Mouse (Mus musculus) limb, embryonic 14.5 days (tissue): Measurements from ENCODE around the gene Tmem38b. TPM values are rescaled to one million over a fixed set of nuclear protein-coding genes. Genes with fewer than 3 reads are reported as not detected.

Experiments
- ATAC-seq: fragments of 200-750 bp; cut with Nextera tagmentation; 2 replicates; pipeline ENCODE4 v1.8.0; 2017; ENCODE audit warnings: low read depth, moderate number of reproducible peaks, moderate TSS enrichment; ENCODE audit not compliant: low FRiP score
- DNase-seq: peaks from one replicate; pipeline ENCODE4 v3.0.0-alpha.2; 2015; ENCODE audit warnings: low spot score
- H3K27ac ChIP-seq: fragments of 300-500 bp; sonication (generic); replicated peaks from 2 replicates; pipeline ENCODE4 v1.5.1; 2014; ENCODE audit warnings: low read depth, mild to moderate bottlenecking, low read length, moderate library complexity, mixed read lengths
- H3K27me3 ChIP-seq: fragments of 300-500 bp; sonication (generic); 2 replicates; pipeline ENCODE4 v1.6.1; 2014; ENCODE audit warnings: low read length, mixed read lengths; ENCODE audit not compliant: control insufficient read depth, insufficient read depth
- H3K36me3 ChIP-seq: fragments of 300-500 bp; sonication (generic); 2 replicates; pipeline ENCODE4 v1.6.1; 2014; ENCODE audit warnings: mild to moderate bottlenecking, low read length, moderate library complexity, mixed read lengths; ENCODE audit not compliant: control insufficient read depth, insufficient read depth
- H3K4me1 ChIP-seq: fragments of 300-500 bp; sonication (generic); 2 replicates; pipeline ENCODE4 v1.6.1; 2014; ENCODE audit warnings: antibody characterized with exemption, low read length, mixed read lengths; ENCODE audit not compliant: control insufficient read depth, insufficient read depth
- H3K4me2 ChIP-seq: fragments of 300-500 bp; sonication (generic); replicated peaks from 2 replicates; pipeline ENCODE4 v1.6.1; 2014; ENCODE audit warnings: low read depth, mild to moderate bottlenecking, low read length, moderate library complexity; ENCODE audit not compliant: severe bottlenecking
- H3K4me3 ChIP-seq: fragments of 300-500 bp; sonication (generic); replicated peaks from 2 replicates; pipeline ENCODE4 v1.5.1; 2014; ENCODE audit warnings: low read length
- H3K9ac ChIP-seq: fragments of 300-500 bp; sonication (generic); 2 replicates; pipeline ENCODE4 v1.6.1; 2014; ENCODE audit warnings: mild to moderate bottlenecking, low read depth, low read length, moderate library complexity; ENCODE audit not compliant: severe bottlenecking
- H3K9me3 ChIP-seq: fragments of 300-500 bp; sonication (generic); 2 replicates; pipeline ENCODE4 v1.6.1; 2016; ENCODE audit warnings: low read length; ENCODE audit not compliant: control insufficient read depth
- POLR2A ChIP-seq: fragments of 200-500 bp; IDR thresholded peaks from 2 replicates; pipeline ENCODE4 v1.8.0; 2012; ENCODE audit warnings: inconsistent platforms, mild to moderate bottlenecking, moderate library complexity, borderline replicate concordance; ENCODE audit not compliant: insufficient read depth, insufficient read length; ENCODE audit errors: extremely low read depth
- WGBS: fragments of 180-500 bp; shearing (Covaris S2); extraction: QIAGEN DNeasy Blood & Tissue Kit; methylation state at CpG from one replicate; pipeline ENCODE4 v1.1.7; 2014; 5-methylcytosine and 5-hydroxymethylcytosine counted together
- polyA plus RNA-seq, 2 experiments: library from polyadenylated mRNA; depleted of rRNA in 1 of 2; stranded (reverse) in 1 of 2; unstranded in 1 of 2; fragments of >200 nt; fragmentation: Nextera tagmentation in 1 of 2; extraction: Ambion mirVana in 1 of 2; gene quantifications; 2 replicates each; pipeline versions ENCODE4 v1.2.1 to v1.2.3; 2012 to 2014

Gene Tmem38b
- polyA plus RNA-seq (2012; rRNA removed): 7.1 and 8.0 TPM in 2 replicates
- polyA plus RNA-seq (2014; fragmentation: Nextera tagmentation; extraction: Ambion mirVana): 11.0 and 12.6 TPM in 2 replicates

- peaks cover 8% of the 10 kb centered on the region; the same call in 1 of the 2 replicates for H3K4me1 ChIP-seq
- H3K4me2 ChIP-seq: peak within 1 kb of the TSS; percentile 73
- no peaks in the 10 kb centered on the region for H3K27me3 ChIP-seq
- WGBS: under 1% methylated on average over 40 of the region's 55 CpGs
- peak; percentile 65 for DNase-seq
- H3K4me3 ChIP-seq: peak within 1 kb of the TSS; percentile 83
- H3K36me3 ChIP-seq: no peaks in the 10 kb centered on the region
- peak; percentile 90 for ATAC-seq
- H3K9ac ChIP-seq: peak within 1 kb of the TSS; percentile 72
- H3K9me3 ChIP-seq: no peaks in the 10 kb centered on the region
- no peak within 1 kb of the TSS for H3K27ac ChIP-seq
- peak; percentile 73; the same call in 1 of the 2 replicates for TF ChIP-seq POLR2A
Observed at GRCm38 (mm10) chr4:53825821-53826605, at the start of gene Tmem38b. TSS of gene Tmem38b (plus strand) at chr4:53826045.

GRCm38 (mm10) chr4:53781396-53781795, 44.4 kb upstream of the Tmem38b start:
- peaks cover 7% of the 10 kb centered on the region; the same call in 1 of the 2 replicates for H3K4me1 ChIP-seq
- H3K9me3 ChIP-seq: no peaks in the 10 kb centered on the region
- peaks cover 10% of the 10 kb centered on the region for H3K27me3 ChIP-seq
- no peak overlapping the region for H3K27ac ChIP-seq
- ATAC-seq (no peak), DNase-seq (no peak)
- no peak overlapping the region for H3K9ac ChIP-seq
- no peak for TF ChIP-seq POLR2A
- 48% methylated on average over 4 of the region's 4 CpGs for WGBS
- no peak overlapping the region for H3K4me3 ChIP-seq
- no peaks in the 10 kb centered on the region for H3K36me3 ChIP-seq
- no peak overlapping the region for H3K4me2 ChIP-seq

GRCm38 (mm10) chr4:53782216-53783070, 43.4 kb upstream of the Tmem38b start:
- Histone ChIP-seq H3K4me2 (no peak overlapping the region), H3K4me1 (peaks cover 7% of the 10 kb centered on the region; the same call in 1 of the 2 replicates), H3K4me3 (no peak overlapping the region), H3K27me3 (peaks cover 4% of the 10 kb centered on the region), H3K27ac (no peak overlapping the region), H3K9ac (no peak overlapping the region), H3K9me3 (no peaks in the 10 kb centered on the region), H3K36me3 (no peaks in the 10 kb centered on the region)
- ATAC-seq (no peak), DNase-seq (no peak)
- no peak for TF ChIP-seq POLR2A
- 27% methylated on average over 14 of the region's 14 CpGs for WGBS

DNA sequence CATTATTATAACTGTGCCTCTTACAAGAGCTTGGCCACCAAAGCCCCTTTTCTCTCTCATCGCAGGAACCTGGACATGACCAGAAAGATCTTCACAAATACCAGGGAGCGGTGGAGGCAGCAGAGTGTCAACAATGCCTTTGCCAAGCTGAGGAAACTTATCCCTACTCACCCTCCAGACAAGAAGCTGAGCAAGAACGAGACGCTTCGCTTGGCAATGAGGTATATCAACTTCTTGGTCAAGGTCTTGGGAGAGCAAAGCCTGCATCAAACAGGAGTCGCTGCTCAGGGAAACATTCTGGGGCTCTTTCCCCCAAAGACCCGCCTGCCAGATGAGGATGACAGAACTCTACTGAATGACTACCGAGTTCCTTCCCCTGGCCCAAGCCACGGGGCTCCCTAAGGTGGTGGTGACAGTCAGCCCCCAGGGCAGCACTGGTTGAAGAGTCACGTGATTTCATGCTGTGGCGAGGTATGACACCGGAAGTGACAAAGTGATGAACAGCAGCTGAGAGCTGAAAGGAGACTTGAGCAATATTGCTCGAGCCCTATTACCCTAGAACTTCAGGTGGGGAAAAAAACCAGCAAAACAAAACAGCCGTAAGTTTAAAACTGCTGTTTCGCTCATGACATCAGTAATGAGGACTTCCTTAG, 40.0 kb upstream of the Tmem38b start:
- Histone ChIP-seq H3K9me3 (no peaks in the 10 kb centered on the region), H3K4me1 (no peaks in the 10 kb centered on the region), H3K9ac (no peak overlapping the region), H3K4me2 (no peak overlapping the region), H3K27ac (no peak overlapping the region), H3K36me3 (no peaks in the 10 kb centered on the region), H3K4me3 (no peak overlapping the region), H3K27me3 (no peaks in the 10 kb centered on the region)
- DNase-seq: no peak
- WGBS: 77% methylated on average over 15 of the region's 15 CpGs
- no peak for ATAC-seq
- TF ChIP-seq POLR2A: no peak

GRCm38 (mm10) chr4:53786851-53787250, 39.0 kb upstream of the Tmem38b start:
- Histone ChIP-seq H3K36me3 (no peaks in the 10 kb centered on the region), H3K4me2 (no peak overlapping the region)
- TF ChIP-seq POLR2A: no peak

More at GRCm38 (mm10) chr4:53786851-53787250, 39.0 kb upstream of the Tmem38b start:
- WGBS: 76% methylated on average over 5 of the region's 5 CpGs
- Histone ChIP-seq H3K9ac (no peak overlapping the region), H3K4me3 (no peak overlapping the region), H3K9me3 (no peaks in the 10 kb centered on the region), H3K27me3 (no peaks in the 10 kb centered on the region), H3K27ac (no peak overlapping the region), H3K4me1 (no peaks in the 10 kb centered on the region)
- ATAC-seq: no peak
- no peak for DNase-seq
